Mouse (Mus musculus) brown adipose tissue, adult 24 weeks (tissue): ENCODE measurements around the gene Dido1. TPM values are rescaled to one million over a fixed set of nuclear protein-coding genes. Genes with fewer than 3 reads are reported as not detected.

ENCODE experiments used
- H3K27ac ChIP-seq: fragments of 200-500 bp; replicated peaks from 2 replicates; pipeline ENCODE4 v1.5.1; 2012; ENCODE audit warnings: low read depth, mild to moderate bottlenecking, low read length
- H3K4me1 ChIP-seq: fragments of 200-500 bp; 2 replicates; pipeline ENCODE4 v1.6.1; 2012; ENCODE audit warnings: low read length, mixed read lengths; ENCODE audit not compliant: control insufficient read depth, insufficient read depth, insufficient read length
- H3K4me3 ChIP-seq: fragments of 200-500 bp; 2 replicates; pipeline ENCODE4 v1.5.1; 2012; ENCODE audit warnings: low read depth, mild to moderate bottlenecking, low read length, moderate library complexity; ENCODE audit not compliant: insufficient read depth
- polyA plus RNA-seq: library from polyadenylated mRNA; stranded (reverse); fragments of >200 nt; gene quantifications from 2 replicates; pipeline ENCODE4 v1.2.4, GENCODE M21; 2012; ENCODE audit not compliant: missing spikeins, insufficient read depth, insufficient read length

Dido1 gene
- polyA plus RNA-seq, 1 experiment, result 13.6 TPM

GRCm38 (mm10) chr2:180705066-180705465, 4.7 kb downstream of the Dido1 start:
- Histone ChIP-seq H3K4me3 (peak overlapping the region; percentile 30), H3K4me1 (peaks cover 28% of the 10 kb centered on the region), H3K27ac (peak overlapping the region; percentile 96)

- Histone ChIP-seq H3K27ac (peak overlapping the region; percentile 96), H3K4me3 (peak overlapping the region; percentile 30), H3K4me1 (peaks cover 29% of the 10 kb centered on the region)
Observed at GRCm38 (mm10) chr2:180704591-180704990, 5.2 kb downstream of the Dido1 start.

DNA sequence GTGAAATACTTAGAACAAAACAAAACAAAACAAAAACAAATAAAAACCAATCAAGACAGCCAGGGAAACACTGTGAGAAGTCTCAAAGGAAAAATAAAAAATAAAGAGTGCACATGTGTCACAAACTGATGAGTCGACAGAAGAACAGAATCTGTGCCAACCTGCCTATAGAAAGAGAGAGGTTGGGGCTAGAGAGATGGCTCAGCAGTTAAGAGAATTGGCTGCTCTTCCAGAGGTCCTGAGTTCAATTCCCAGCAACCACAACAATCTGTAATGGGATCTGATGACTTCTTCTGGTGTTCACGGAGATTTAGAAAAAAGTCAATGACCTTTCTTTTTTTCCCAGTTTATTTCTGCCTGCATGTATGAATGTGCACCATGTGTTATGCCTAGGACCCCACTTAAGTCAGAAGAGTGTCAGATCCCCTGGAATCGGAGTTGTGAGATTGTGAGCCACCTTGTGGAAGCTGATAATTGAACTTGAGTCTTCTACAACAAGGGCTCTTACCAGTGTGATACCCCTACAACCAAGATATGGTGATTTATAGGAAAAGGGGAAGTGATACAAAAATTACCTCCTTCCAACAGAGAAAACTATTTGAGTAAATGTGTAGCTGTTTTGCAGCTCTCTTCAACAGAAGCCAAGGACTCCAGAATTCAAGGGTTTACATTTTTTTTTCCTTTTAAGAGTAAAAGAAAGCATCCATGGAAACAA, 6.0 kb downstream of the Dido1 start:
- Histone ChIP-seq H3K4me1 (peaks cover 35% of the 10 kb centered on the region), H3K4me3 (no peak overlapping the region), H3K27ac (peak overlapping the region; percentile 96)

GRCm38 (mm10) chr2:180703175-180703574, 6.6 kb downstream of the Dido1 start:
- Histone ChIP-seq H3K27ac (no peak overlapping the region), H3K4me1 (peaks cover 36% of the 10 kb centered on the region), H3K4me3 (no peak overlapping the region)

DNA sequence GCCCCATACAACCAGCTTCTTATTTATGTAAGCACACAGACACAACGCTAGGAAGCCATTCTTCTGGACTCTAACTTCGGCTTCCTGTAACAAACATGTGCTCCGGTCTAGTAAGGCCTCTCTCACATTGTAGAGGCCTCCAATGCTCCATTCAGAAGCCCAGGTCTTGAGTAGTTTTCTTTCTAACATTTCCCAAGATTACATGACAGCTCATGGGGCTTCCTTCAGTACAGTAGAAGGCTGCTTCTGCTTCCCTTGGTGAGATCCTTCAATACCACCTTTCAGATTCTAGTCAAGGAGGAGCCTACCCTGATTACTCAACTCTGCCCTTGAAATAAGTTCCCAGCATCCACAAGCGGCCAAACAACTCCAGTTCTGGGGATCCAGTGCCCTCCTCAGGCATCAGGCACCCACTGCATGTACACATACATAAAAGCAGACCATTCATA, 7.1 kb downstream of the Dido1 start:
- peak overlapping the region; percentile 90 for H3K4me3 ChIP-seq
- H3K4me1 ChIP-seq, result peaks cover 36% of the 10 kb centered on the region
- peak overlapping the region; percentile 74 for H3K27ac ChIP-seq

- Histone ChIP-seq H3K4me3 (peak overlapping the region; percentile 90), H3K27ac (peak overlapping the region; percentile 97), H3K4me1 (peaks cover 40% of the 10 kb centered on the region)
Observed at GRCm38 (mm10) chr2:180701767-180702621, 7.8 kb downstream of the Dido1 start.

- Histone ChIP-seq H3K4me3 (peak overlapping the region; percentile 90), H3K4me1 (peaks cover 46% of the 10 kb centered on the region), H3K27ac (peak overlapping the region; percentile 97)
Observed at GRCm38 (mm10) chr2:180701053-180701766, 8.6 kb downstream of the Dido1 start.

DNA sequence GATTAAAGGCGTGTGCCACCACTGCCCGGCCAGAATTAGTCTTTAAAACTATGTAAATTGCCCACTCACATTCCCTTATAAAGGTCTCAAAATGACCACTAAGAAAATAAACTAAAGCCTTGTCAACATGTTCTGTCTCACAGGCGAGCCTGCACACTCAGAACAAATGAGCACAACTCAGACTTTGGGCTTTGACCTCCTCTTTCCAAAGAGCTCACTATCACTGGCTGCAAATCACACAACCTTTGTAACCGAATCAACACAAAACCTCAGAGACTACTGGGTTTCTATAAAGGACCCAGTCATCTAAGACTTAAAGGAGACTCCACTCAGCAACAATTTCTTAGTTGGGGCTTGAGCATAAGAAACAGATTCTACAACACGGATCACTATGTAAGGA, 9.3 kb downstream of the Dido1 start:
- Histone ChIP-seq H3K4me1 (peaks cover 49% of the 10 kb centered on the region), H3K27ac (peak overlapping the region; percentile 97), H3K4me3 (peak overlapping the region; percentile 90)

- H3K4me3 ChIP-seq, result no peak overlapping the region
- no peak overlapping the region for H3K27ac ChIP-seq
- H3K4me1 ChIP-seq, result peaks cover 44% of the 10 kb centered on the region
Observed at GRCm38 (mm10) chr2:180695176-180695575, 14.6 kb downstream of the Dido1 start.

DNA sequence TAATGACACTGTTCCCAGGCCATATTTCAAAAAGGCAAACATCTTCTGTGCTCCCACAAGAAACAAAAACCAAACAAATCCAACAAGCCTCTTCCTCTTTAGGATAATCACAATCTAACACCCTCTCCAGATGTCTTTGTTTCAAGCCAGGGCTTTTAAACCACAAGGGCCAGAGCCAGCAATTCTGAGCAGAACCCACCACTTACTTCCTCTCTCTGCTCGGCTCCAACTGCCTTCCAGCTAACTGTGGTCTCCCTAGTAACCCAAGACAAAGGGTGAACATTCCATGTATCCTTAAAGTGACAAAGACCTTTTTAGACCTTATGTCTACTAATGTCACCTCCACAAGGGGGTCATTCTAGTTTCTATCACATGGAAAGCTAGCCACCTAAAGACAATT, 17.2 kb downstream of the Dido1 start:
- peak overlapping the region; percentile 37 for H3K27ac ChIP-seq
- H3K4me3 ChIP-seq, result no peak overlapping the region
- peaks cover 37% of the 10 kb centered on the region for H3K4me1 ChIP-seq

GRCm38 (mm10) chr2:180689841-180690240, 20.0 kb downstream of the Dido1 start:
- H3K4me3 ChIP-seq, result no peak overlapping the region
- H3K27ac ChIP-seq, result peak overlapping the region; percentile 50
- H3K4me1 ChIP-seq, result peaks cover 17% of the 10 kb centered on the region

DNA sequence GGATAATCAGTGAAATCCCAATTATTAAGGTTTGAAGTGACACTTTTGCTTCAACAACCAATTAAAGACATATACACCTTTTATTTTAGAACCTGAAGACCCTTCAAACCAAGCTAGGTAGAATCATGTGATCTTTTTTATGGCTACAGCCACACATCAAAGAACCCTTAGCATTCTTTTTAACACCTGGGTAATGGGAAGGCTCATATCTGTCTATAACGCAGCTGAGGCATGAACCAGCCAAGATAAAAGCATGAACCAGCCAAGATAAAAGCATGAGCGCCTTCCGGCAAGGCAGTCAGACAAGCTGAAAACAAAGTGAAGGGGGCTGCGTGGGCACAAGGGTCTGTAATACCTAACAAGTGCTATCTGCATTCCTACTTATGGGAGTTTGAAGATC, 25.8 kb downstream of the Dido1 start:
- Histone ChIP-seq H3K4me3 (no peak overlapping the region), H3K4me1 (no peaks in the 10 kb centered on the region), H3K27ac (no peak overlapping the region)

GRCm38 (mm10) chr2:180683524-180683923, 26.3 kb downstream of the Dido1 start:
- no peak overlapping the region for H3K4me3 ChIP-seq
- H3K27ac ChIP-seq, result no peak overlapping the region
- H3K4me1 ChIP-seq, result no peaks in the 10 kb centered on the region

DNA sequence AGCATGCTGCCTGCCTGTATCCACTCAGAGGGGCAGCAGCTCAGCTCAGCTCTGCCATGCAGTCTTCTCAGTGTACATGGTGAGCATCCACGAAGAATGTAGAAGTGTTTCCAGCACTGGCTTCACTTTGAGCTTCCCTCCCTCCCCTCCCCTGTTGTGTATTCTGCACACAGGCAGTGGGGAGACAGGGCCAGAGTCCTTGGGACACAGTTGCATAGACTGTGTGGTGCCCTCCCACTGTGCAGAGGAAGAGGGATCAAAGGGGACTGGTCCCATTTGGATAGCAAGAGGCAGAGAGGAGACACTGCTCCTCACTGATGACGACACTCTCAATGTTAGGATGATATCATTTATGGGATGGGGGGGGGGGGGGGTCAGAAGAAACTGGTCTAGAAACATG, 28.6 kb downstream of the Dido1 start:
- H3K4me3 ChIP-seq, result no peak overlapping the region
- H3K4me1 ChIP-seq, result no peaks in the 10 kb centered on the region
- H3K27ac ChIP-seq, result no peak overlapping the region

DNA sequence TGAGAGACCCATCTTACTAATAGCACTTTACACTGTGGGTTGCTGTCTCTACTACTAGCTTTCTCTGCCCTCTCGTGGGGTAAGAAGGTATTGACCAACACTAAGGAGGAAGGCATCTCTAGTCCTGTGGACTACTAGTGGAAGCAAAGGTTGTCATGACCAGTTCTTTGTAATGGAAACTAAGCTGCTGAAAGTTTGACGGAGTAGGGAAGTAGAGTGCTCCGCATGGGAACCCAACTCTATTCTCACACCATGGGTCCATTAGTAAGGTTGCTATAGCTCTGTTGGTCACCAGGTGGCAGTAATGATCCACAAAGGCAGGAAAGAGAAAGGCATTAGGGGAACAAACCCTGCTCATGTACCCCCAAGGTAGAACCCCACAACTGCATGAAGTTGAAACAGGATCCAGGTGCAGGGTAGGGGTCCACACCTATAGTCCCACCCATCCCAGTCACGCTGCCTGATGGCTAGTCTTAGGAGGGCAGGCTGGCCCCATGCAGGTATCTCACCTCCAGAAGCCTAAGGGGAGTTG, 31.1 kb downstream of the Dido1 start:
- H3K27ac ChIP-seq, result no peak overlapping the region
- no peaks in the 10 kb centered on the region for H3K4me1 ChIP-seq
- no peak overlapping the region for H3K4me3 ChIP-seq
